Mouse (Mus musculus) thymus, postnatal 25 days (tissue): ENCODE data around the gene Nkap.
"Not testable (repeated sequence)": the region's sequence is repeated elsewhere in the genome, so short reads cannot be mapped to it uniquely, and the experiment has no call there.

ENCODE experiments used
- DNase-seq: peaks from one replicate; pipeline ENCODE4 v3.0.0; 2022

Gene Nkap

DNA sequence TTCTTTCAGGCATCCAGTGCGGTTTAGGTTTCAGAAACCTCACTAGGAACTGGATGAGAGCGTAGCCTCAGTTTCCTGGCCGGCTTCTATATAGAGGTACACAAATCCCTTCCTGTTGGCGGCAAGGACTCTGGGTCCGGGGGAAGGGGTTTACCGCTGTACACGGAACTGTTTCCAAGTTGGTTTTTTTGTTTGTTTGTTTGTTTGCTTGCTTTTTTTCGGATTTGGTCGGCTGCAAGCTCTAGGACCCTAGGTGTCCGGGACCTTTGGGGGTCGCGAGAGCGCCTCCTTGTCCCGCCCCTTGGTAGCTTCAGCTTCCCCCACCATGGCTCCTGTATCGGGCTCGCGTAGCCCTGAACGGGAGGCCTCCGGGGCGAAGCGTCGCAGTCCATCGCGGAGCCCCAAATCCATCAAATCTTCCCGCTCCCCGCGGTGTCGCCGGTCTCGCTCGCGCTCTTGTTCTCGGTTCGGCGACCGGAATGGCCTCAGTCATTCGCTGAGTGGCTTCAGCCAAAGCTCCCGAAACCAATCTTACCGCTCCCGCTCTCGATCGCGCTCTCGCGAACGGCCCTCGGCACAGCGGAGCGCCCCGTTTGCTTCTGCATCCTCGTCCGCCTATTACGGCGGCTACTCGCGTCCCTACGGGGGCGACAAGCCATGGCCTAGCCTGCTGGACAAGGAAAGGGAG lies at the start of gene Nkap:
Nkap (plus strand) TSS at position 125 of the 688 bp plus-strand sequence.
- DNase-seq, result peak; percentile 77

DNA sequence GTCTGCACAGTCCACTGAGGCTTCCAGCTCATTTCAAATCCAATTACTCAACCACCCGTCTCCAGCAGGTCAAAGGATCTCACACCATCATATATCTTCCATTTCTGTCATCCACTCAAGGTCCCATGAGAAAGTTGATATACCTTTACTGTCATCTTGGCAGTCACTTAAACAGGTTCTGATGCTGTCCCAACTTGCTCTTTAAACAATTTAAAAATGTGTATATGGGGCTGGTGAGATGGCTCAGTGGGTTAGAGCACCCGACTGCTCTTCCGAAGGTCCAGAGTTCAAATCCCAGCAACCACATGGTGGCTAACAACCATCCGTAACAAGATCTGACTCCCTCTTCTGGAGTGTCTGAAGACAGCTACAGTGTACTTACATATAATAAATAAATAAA lies 46.2 kb upstream of the Nkap start:
- DNase-seq, result not testable (repeated sequence)

DNA sequence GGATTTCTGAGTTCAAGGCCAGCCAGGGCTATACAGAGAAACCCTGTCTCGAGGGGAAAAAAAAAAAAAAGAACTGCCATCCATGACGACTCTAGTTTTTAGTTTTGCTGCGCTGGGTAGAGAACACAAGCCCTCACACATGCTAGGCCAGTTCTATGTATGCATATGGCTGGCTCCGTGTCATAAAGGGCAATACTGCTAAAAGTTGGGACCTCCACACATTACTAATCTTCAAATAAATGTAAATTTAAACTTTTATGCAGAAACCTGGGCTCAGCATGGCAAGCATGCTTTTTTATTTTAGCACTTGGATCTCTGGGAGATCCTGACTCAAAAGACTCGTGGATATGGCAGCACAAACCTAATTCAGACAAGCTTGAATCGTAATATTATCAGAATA lies 45.4 kb upstream of the Nkap start:
- no peak for DNase-seq

DNA sequence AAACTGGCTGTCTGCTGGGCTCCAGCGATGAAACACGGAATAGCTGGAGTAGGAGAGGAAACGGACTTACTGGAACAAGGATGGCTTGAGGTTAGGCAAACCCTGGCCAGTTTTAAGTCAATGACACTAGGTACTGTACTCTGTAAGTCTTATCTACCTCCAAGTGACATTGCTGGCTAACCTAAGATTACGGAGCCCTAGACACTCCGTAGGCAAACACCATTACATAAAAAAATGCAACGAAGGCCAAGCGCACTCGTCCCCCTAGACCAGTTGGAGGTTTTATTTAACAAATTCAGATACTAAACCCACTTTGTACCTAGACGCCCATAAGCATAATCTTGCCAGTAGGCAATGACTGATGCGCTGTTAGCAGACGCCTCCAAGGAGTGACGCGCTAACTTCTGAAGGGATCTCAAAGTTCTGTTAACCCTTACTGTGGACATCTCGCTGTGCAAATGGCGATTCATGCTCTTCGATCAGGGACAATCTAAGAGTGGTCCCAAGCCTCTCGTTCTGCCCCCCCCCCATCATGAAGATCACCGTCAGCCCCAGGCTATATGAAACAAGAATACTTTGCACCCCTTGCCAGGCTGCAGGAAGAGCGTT lies 42.2 kb upstream of the Nkap start:
- DNase-seq, result no peak

DNA sequence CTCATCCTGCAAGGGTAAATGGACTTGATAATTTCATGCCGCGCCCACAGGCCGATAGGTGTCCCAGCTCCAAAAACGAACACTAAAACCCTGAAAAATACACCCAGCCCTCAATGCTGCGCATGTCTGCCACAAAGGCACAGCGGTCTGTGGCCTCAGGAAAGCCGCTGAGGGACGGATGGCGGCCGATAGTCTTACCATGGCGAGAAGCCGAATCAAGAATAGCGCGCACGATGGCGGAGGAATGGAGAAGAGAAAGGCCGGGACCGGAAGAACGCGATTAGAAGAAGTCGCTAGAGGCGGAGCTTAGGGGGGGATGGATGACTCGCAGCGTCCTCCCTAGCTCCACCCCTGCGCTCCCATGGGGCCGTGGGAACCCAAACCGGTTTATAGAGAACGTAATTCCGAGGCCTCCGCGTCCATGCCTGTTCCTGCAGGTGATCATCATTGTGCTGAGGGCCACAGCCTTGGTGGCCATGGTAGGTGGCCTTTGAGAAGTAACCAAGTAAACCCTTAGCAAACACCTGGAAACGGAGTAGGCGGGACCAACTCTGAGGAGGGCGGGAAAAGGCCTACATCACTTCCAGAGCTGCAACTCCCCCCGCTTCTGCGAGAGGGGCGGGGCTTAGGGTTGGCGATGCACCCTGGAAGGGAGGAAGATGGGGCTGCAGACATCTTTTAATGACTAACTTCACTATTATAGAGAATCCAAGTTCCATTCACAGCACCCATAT lies 41.5 kb upstream of the Nkap start, which contains the start of gene Rpl39:
Rpl39 (minus strand) TSS at position 476 of the 734 bp plus-strand sequence.
- peak; percentile 89 for DNase-seq

DNA sequence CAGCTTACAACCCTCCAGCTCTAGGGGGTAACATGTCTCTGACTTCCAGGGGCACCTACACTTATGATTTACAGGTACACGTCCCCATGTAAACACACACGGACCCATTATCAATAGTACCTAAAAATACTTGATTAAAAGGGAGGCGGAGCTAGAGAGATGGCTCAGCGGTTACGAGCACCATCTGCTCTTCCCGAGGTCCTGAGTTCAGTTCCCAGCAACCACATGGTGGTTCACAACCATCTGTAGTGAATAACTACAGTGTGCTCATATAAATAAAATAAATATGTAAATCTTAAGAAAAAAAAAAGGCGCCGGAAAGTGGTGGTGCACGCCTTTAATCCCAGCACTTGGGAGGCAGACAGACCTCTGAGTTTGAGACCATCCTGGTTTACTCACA lies 40.9 kb upstream of the Nkap start:
- DNase-seq, result no peak

DNA sequence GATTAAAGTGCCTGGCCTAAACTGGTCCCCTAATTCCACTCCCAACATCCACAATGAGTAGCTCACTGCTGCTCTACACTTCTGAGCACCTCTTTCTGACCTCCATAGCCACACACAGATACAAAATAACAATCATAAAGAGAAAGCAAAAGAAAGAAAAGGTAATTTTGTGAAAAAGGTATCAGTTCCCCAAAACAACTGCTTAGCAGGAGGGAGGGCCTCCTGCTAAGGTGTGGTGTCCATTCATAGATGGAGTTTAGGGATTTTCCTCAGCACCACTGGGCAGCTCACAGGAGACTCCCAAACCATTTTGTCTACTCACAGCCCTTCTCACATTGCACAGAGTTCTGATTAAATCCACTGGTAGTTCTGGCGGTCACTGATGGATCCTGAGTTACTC lies 37.8 kb upstream of the Nkap start:
- DNase-seq, result no peak

DNA sequence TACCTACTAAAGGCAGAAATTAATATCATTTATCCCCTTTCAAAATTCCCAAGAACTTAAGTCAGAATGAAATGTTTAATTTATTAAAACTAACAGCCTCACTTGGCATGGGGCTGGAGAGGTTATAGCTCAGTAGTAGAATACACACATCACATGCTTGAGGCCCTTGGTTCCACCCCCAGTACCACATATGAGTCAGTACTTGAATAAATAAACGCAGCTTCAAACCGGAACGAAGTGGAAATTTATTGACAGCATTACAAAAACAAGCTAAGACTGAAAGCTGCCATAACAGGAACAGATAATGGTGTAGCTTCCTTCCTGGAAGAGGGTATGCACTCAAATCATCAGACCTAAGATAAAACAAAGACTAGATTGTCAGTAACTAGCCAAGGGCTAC lies 35.1 kb upstream of the Nkap start:
- no peak for DNase-seq

DNA sequence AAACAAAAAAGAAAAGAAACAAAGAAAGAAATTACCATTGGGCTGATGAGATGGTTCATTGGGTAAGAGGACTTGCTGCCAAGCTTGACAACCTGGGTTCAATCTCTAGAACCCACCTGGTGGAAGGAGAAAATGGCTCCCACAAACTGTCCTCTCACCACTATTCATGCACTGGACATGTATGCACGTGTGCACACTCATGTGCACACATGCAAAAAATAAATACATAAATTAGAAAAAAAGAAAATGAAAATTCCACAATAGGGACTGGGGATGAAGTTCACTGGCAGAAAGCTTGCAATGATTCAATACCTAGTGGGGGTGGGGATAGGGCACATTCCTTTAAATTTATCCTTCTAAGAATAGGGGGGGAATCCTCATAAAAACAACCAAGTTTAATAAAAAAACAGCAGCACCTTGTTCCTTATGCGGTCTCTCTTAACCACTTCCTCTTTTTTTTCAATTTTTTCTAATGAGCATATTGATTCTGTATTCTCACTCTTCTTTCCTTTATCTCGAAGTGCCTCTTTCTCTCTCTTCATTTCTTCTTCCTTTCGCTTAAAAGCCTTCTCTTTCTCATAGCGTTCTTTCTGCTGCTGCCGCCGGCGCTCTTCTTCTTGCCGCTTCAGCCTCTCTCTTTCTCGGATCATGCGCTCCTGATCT lies 31.4 kb upstream of the Nkap start:
- no peak for DNase-seq

DNA sequence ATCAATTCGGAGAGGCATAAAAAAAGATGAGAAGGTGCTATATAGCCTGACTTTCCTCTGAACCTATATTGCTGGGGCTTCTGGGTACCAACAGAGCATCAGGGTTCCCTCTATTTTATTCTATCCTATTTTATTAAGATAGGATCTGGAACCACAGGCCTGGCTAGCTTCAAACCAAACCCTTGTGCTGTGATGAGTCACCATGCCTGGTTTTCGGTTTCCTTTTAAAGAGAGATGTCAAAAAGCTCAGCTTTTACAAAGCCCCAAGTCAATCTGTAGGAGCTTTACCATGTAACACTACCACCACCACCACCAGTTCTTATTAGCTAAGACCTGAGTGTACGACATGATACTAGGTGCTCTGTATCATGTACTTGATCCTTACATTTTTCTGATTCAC lies 27.9 kb upstream of the Nkap start:
- DNase-seq, result no peak

DNA sequence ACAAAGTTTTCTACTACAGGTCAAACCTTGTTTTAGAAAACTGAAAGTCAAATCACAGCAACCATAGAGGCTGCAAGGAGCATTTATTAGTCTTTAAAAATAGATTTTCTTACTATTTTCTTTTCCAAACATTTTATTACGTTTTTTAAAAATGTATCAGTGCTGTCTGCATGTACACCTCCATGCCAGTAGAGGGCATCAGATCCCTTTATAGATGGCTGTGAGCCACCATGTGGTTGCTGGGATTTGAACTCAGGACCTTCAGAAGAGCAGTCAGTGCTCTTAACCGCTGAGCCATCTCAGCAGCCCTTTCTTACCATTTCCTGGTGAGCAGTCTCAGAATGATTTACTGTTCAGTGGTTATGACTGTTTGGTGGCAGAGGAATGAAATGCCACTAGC lies 22.8 kb upstream of the Nkap start:
- no peak for DNase-seq

DNA sequence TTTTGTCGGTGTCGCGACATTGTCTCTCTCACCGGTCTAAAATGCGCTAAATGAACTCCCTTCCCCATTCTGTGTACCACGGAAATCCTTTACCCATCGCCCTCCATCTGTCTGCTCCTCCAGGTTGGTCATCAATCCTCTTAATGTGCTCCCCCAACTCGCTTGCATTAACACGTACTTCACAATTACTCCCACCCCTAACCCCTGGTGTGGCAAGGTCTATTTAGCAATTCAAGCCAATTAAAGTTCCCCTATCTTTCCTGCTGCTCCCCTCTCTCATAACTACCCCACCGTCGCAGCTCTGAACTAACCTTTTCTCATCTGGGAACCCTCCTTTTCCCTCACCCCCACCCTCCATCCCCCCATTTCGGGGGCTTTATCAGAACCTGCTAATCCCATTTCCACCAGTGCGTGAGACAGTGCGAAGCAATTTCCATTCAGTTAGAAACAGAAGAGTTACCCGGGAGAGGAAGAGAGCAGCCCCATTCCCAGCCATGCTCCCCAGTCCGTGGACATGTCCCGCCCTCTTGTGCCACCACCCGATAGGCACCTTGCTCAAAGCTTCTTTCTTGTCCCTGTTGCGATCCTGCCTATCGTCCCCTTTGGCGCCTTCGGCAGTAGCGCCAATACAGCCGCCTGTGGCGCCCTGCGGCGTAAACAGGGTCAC lies 16.9 kb upstream of the Nkap start:
- DNase-seq, result no peak

DNA sequence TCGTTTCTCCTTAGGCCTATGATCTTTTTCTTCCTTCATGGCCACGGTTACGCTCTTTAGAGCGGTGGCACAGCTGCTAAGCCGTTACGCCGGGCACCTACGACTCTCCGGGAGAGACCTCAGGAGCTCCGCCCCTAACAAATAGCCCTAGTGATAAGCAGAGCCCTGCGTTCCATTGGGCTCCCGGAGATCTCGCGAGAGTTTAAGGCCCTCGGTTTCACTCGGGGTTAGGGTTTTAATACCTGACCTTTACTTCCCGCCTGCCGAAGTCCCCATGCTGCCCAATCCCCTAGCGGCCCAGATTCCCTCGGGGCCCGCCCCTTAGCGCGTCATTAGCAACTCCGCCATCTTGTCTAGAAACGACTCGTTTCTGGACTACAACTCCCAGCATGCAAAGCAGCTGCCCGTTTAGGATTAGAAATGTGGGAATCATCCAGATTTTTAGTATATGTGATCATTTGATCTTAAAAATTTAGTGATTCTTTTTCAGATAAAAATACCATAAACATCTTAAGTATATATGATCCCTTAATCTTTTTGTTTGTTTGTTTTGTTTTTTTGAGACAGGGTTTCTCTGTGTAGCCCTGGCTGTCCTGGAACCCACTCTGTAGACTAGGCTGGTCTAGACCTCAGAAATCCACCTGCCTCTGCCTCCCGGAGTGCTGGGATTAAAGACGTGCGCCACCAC lies 16.3 kb upstream of the Nkap start, which contains the start of gene Upf3b:
Upf3b (minus strand) TSS at position 130 of the 688 bp plus-strand sequence.
- peak; percentile 89 for DNase-seq

DNA sequence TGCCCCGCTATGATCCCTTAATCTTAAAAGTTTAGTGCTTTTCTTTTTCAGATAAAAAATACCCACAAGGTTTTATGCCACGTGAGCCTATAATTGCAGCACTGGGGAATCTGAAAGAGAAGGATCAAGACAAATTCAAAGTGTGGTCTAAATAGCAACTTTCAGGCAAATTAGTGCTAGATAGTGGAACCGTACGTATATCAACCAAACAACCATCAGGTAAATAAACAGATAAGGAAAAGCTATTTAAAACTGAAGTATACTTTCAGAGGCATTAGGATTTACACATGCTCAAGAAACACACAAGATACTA lies 15.8 kb upstream of the Nkap start:
- DNase-seq, result no peak

DNA sequence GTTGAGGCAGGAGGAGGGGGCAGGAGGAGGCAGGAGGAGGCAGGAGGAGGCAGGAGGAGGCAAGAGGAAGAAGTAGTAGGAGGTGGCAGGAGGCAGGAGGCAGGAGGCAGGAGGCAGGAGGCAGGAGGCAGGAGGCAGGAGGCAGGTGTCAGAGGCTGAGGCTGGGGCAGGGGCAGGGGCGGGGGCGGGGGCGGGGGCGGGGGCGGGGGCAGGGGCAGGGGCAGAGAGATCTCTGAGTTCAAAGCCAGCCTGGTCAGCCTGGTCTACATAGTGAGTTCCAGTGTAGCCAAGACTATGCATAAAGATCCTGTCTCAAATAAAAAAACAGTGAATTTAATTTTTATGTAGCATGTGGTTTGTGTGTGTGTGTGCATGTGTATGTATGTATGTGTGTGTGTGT lies 9.5 kb upstream of the Nkap start:
- DNase-seq, result no peak

DNA sequence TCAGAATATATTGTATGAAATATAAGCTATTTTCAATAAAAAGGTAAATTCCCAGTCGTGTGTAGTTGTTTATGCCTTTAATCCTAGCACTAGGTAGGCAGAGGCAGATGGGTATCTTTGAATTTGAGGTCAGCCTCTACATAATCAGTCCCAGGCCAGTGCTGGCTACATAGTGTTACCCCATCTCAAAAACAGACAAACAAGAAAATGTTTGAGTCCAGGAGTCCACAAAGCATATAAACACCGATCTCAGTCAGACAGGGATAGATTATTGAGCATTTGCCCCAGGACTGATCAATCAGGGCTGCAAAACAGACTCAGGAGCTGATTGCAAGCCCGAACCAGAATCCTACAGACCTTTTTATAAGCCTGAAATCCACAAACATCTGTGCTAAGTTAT lies 7.0 kb upstream of the Nkap start:
- no peak for DNase-seq

DNA sequence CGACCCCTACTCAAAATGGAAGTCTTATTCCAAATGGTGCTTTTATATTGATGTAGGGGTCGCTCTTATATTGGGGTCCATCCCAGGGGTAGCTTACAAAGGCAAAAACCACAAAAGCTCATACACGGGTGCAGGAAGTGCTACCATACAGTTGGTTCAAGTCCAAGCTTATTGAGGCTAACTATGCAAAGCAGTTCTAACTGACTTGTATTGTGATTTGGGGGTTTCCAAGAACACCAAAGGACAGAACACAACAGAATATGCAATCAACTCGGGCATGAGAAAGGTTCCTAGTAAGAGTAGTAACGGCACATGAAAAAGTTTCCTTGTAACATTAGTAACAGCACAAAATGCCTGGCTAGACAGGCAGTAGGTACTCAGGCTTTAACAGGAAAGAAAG lies 6.4 kb upstream of the Nkap start:
- DNase-seq, result no peak

DNA sequence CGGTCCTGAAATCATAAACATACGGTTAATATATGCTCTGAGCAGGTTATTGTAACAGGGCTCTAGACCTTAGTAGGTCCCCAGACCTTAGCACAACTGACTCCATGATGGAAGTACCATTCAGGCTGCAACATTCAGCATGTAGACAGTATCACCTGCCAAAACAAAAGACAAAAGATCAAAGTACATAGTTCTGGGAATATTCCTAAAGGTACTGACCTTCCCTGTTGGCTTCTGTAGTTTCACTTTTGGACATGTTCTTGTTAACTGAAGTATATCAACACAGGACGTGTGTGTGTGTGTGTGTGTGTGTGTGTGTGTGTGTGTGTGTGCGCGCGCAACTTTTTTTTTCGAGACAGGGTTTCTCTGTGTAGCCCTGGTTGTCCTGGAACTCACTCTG lies 1.1 kb upstream of the Nkap start:
- DNase-seq, result no peak

DNA sequence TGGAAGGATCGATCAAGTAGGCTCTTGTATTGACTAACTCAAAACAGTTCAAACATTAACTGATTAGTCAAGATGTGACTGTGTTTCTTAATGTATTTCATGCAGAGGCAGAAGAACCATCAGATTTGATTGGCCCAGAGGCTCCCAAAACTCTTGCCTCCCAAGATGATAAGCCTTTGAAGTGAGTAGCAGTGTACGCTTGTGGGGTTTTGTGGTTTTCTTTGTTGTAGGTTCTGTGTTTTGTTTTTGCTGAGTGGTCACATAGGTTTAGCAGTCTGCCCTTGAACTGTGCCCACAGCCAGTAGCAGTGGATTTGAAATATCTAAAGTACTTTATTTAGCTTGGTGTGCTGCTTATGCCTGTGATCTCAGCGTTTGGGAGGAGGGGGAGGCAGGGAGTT lies 15.1 kb downstream of the Nkap start:
- no peak for DNase-seq

DNA sequence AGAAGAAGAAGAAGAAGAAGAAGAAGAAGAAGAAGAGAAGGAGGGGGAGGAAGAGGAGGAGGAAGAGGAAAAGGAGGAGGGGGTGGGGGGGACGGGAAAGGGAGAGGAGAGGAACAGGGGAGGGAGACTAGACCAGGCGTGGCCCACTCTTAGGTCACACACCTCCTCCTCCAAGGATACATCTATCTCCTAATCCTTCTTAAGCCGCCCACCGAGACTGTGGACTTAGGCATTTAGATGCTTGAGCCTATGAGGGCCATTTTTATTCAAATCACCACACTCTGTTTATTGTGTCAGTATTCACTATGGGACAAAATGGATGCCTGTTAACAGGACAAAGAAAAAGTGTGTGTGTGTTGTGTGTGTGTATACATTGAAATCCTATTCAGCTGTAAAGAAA lies 17.9 kb downstream of the Nkap start:
- not testable (repeated sequence) for DNase-seq

DNA sequence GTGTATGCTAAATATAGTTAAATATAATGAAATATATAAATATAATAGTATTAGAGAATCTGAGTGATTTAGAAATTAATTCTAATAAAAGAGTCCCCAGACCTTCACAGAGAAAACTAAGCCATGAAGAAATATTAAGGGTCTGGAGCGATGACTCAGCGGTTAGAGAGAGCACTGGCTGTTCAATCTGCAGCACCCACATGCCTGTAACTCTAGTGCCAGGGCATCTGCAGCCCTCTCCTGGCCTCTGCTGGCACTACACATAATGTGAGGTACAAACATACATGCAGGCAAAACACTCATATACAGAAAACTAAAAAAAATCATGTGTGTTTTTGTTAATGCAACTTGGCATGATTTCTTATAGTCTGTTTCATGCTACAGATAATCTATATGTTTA lies 18.4 kb downstream of the Nkap start:
- peak; percentile 43 for DNase-seq

DNA sequence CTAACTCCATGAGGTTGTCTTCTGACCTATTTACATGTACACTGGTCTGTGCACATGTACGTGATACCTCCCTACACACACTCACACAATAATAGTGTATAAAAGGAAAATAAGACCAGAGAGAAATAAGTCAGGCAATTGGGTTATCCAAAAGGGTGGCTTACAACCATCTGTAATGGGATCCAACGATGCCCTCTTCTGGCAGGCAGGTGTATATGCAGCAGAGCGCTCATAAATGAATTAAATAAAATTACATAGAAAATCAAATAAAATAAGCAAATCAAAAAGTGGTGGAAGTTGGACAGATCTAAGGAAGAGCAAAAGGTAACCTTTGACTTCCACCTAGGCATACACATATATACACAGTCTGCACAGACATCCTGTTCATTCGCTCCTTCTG lies 31.2 kb downstream of the Nkap start:
- DNase-seq, result peak; percentile 2

DNA sequence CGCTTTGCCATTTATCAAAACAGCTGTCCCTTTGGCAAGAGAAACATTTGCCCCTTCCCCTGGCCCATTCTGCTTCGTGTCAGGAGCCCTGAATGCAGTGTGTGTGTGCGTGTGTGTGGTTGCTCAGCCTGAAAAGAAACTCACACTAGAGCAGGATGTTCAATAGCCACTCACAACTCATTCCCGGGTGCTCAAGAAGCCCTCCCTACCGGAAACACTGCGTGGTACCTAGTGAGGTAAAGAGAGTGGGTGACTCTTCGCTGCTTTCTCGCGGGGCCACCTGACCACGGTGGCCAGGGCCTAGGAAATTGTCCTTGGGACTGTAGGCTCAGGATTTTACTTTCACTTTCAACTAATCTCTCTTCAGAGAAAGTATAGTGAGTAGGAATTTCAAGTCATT lies 34.6 kb downstream of the Nkap start:
- peak; percentile 3 for DNase-seq
